Mouse (Mus musculus) cerebellum, postnatal 25 days (tissue): ENCODE results near the gene Arrdc5.

Source experiments
- DNase-seq, 2 experiments: peaks; one replicate each; pipeline ENCODE4 v3.0.0; 2021; ENCODE audit warnings: mixed read lengths in 2 of 2

Gene Arrdc5

GRCm38 (mm10) chr17:56303160-56303846 is 3.2 kb upstream of the Arrdc5 start, which contains the start of gene Uhrf1:
Gene Uhrf1 (plus strand): TSS chr17:56303321.
- no peak for DNase-seq

- no peak for DNase-seq
Observed at GRCm38 (mm10) chr17:56302363-56302996, 2.4 kb upstream of the Arrdc5 start.

DNA sequence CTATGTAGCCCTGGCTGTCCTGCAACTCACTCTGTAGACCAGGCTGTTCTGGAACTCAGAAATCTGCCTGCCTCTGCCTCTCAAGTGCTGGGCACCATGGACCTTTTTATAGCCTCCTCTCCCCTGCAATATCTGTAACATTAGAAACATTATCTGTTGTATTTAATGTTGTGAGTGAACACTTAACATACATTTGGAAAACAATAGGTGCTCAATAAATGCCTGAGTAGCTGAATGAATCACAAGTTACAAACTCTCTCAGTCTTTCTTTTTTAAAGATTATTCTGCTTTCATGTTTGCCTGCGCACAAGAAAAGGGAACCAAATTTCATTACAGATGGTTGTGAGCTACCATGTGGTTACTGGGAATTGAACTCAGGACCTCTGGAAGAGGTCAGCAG is 1.8 kb downstream of the Arrdc5 start:
- no peak for DNase-seq

DNA sequence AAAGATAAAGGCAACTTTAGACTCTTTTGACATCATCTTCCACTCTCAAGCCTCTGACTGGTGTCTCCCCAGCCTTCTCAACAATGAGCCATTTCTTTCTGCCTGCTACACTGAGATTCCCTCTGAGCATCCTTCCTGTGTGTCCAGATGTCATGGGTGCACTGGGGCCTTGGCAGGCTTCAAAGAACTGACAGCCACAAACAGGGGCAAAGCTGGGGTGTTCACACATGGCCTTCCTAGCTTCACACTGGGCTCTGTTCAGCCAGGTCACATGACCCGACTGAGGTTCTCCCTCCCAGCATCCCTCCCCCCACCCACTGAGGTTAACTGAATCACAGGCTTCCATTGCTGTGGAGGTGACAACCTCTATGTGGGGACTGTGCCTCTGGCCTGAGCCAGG is 3.9 kb downstream of the Arrdc5 start:
- DNase-seq, result no peak

DNA sequence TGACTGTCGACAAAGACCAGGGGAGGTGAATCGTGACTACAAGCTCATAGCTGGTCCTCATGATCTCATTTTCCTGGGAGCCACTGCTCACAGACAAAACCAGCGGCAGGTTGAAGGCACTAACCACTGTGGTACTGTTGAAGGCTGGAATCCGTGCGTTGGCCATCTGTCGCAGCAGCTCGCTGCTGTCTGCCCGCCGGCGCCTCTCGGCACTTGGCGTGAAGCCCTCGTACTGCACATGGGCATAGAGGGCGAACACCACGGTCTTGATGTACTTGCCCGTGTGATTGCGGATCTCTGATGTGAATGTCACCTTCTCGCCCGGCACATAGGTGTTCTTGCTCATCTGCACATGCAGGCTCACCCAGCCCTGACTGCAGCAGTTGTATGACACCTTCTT is 5.8 kb downstream of the Arrdc5 start:
- DNase-seq, result peak; percentile 70 to 79

- no peak for DNase-seq
Observed at GRCm38 (mm10) chr17:56293291-56293690, 6.8 kb downstream of the Arrdc5 start.

DNA sequence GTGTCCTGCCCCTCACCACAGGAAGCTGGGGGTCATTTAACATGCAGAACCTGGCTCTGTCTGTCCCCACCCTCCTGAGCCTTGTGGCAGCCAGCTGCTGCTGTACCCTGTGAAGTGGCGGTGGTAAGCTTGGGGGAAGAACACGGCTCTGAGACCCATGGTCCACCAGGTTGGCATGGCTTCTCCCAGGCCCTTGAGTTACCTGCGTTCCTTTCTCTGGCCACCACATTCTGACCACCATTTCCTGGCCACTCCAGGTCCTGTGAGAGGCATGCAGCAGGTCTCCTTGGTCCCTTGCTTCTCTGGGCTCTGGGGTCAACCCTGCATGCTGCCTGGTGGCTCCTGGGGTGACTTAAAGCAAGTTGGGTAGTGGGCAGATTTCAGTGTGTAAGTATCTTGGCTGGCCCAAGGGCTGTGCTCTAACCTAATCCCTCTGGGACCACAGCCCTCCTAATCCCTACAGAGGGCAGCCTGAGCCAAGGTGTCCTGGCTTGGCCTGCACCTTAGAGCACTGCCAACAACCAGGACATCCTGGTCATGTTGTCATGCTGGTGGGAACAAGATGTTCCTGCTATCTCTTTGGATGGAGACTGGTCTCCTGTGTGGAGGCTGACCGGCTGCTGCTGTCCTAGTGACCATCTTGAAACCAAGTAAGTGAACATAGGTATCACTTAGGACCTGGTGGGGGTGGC is 7.4 kb downstream of the Arrdc5 start, which contains the start of gene Plin3:
Gene Plin3 (minus strand): TSS at position 343 of the 692 bp plus-strand sequence.
- DNase-seq, result peak in 1 of 2 experiments; percentile 38

- DNase-seq, result no peak
Observed at GRCm38 (mm10) chr17:56291826-56292475, 8.1 kb downstream of the Arrdc5 start.

DNA sequence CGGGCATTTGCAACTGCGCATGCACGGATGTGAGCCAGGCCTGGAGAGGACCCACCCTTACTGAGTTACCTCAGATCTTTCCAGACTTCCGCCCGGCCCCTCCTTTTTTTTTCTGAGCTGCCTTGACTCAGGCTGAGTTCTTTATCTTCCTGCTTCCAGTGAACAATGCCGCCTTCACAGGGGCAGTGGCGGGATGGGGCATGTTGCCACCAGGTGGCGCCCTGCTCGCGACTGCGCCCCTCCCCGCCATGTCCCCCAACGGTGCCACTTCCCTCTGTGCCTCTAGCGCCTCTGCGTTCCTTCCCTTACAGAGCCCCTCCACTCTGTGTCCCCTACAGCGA is 8.9 kb downstream of the Arrdc5 start:
- DNase-seq, result peak; percentile 73 to 84

GRCm38 (mm10) chr17:56290388-56291170 is 9.5 kb downstream of the Arrdc5 start:
- DNase-seq, result peak; percentile 47 to 66

DNA sequence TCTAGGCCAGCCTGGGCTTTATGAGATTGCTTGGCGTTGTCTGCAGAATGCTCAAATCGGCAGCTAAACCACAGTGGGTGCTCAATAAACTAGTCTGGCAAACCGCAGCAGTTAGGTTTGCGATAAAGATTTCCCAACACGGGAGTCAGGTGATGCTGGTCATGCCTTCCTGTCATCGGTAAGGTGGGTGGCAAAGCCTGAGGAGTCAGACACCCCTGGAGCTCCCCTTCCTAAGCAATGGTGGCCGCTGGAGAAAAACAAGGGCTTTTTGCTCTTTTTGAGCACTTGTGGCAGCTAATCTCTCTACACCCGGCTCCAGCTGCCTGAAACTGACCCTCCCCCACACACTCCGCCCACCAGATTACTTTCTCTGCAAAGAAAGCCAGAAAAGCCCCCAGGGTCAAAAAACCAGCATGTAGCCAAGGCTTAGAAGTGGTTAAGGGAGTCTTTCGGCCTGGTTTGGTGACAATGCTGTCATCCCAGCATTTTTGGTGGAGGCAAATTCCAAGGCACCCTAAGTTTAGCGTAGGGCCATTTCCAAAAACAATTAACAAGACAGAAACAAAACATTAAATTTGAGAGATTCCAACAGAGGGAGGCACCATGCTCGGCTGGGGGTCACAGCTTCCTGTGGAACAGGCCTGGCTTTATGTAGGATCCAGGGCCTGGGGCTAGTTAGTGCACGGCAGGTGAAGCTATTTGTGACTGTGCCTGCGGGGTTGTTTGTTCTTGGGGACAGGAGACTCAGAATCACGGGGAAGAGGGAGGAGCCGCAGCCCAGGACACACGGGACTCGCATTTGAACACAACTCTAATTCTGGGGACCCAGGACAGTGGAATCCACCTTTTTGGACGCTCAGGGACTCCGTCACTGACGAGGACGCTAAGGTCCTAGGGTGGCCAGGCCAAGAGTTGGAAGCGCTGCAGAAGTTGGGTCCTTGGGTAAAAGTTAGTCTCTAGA is 10.4 kb downstream of the Arrdc5 start:
- DNase-seq, result no peak

- DNase-seq, result no peak
Observed at GRCm38 (mm10) chr17:56288866-56289265, 11.2 kb downstream of the Arrdc5 start.

DNA sequence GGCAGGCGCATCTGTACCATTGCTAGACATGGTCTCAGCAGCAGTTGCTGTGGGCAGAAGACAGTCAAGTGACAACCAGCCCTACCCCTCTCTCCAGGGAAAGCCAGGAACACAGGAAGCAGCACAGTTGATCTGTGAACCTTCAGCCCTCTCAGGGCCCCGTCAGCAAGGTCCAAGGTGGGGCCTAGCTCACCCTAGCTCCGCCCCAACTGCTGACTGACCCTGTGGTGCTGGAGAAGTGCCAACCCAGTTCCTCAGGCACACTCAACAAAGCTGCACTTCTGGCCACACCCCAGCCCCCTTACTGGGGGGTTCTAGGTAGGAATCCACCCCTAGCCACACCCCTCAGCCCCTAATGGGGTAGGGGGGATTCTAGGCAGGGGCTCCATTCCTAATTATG is 12.3 kb downstream of the Arrdc5 start:
- no peak for DNase-seq

- no peak for DNase-seq
Observed at GRCm38 (mm10) chr17:56285995-56286394, 14.1 kb downstream of the Arrdc5 start.

- DNase-seq, result no peak
Observed at GRCm38 (mm10) chr17:56283316-56283715, 16.8 kb downstream of the Arrdc5 start.

- DNase-seq, result no peak
Observed at GRCm38 (mm10) chr17:56282802-56283201, 17.3 kb downstream of the Arrdc5 start.

- no peak for DNase-seq
Observed at GRCm38 (mm10) chr17:56281193-56281592, 18.9 kb downstream of the Arrdc5 start.

DNA sequence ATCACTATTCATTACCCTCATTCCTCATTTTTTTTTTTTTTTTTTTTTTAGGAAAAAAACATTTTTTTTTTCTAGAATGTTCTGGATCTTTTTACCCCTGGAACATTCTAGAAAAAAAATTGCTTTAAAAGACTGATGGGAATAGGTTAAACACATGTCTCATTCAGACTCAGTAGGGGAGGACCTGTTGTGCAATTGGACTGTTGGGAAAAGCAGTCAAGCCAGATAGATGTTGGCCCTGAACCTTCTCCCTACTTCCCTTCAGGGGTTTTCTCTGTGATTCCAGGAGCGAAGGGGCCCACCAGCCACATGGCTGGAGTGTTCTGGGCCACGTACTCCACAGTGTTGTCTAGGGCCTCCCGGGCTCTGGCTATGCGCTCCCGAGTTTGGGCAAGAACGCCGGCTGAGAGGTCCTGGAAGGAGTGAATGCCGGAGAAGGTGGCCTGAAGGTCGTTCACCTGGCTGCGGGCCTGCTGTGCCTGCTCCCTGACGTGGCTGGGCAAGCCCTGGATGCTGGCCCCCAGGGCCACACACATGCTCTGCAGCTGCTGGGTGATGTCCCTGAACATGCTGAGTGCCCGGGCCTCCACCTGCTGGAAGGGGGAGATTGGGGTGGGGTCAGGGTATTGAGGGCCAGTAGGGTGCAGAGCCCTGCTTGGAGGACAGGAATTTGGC is 20.5 kb downstream of the Arrdc5 start:
- DNase-seq, result no peak

GRCm38 (mm10) chr17:56278340-56278739 is 21.7 kb downstream of the Arrdc5 start:
- no peak for DNase-seq

DNA sequence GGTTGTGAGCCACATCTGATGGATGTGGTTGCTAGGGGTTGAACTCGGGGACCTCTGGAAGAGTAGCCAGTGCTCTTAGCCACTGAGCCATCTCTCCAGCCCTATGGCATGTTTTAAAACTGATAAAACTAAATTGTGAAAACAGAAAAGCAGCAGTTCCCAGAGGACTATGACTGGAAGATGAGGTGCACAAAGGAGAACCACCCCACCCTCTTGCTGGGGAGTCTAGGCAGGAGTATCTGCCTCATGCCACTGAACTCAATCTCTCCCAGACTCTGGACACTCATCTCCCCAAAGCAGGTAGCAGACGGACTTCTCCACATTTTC is 22.6 kb downstream of the Arrdc5 start:
- no peak for DNase-seq
